In the genomic region with DNA sequence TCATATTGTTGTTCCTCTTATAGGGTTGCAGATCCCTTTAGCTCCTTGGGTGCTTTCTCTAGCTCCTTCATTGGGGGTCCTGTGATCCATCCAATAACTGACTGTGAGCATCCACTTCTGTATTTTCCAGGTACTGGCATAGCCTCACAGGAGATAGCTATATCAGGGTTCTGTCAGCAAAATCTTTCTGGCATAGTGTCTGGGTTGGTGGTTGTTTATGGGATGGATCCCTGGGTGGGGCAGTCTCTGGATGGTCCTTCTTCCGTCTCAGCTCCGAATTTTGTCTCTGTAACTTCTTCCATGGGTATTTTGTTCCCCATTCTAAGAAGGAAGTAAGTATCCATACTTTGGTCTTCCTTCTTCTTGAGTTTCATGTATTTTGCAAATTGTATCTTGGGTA, we compare ENCODE assay signal across 3 mouse cellular contexts. TPM values are rescaled to one million over a fixed set of nuclear protein-coding genes. Genes with fewer than 3 reads are reported as not detected.
DNase-seq lines count a peak whose midpoint lies in the region; TF ChIP-seq lines count a peak whose summit lies in the region.
"Not testable (repeated sequence)": the region's sequence is repeated elsewhere in the genome, so short reads cannot be mapped to it uniquely, and the experiment has no call there.

No protein-coding gene starts in this region.

- DNase-seq in heart, adult 11 months, result peak; percentile 92
- DNase-seq in lung, postnatal 36 days, result peak; percentile 6

- TF ChIP-seq CTCF in bone marrow macrophage, adult 2 months (IDR thresholded peaks at IDR 0.05; ENCODE audit: low read depth, low read length), result not testable (repeated sequence)

- not testable (repeated sequence) for H3K4me3 ChIP-seq in bone marrow macrophage, adult 2 months (ENCODE audit: insufficient read depth, low read length)

- TF ChIP-seq POLR2A in bone marrow macrophage, adult 2 months (IDR thresholded peaks at IDR 0.05; ENCODE audit: borderline replicate concordance, low read depth, low read length), result not testable (repeated sequence)

- H3K4me1 ChIP-seq in bone marrow macrophage, adult 2 months (ENCODE audit: control insufficient read depth, insufficient read depth, low read length), result not testable (repeated sequence)

- H3K27ac ChIP-seq in bone marrow macrophage, adult 2 months (ENCODE audit: insufficient read depth, low read depth, low read length), result peak overlapping the region; percentile 28

RNA-seq across cellular contexts. Expression of a gene that starts 38.9 kb away (rescaled TPM):
- polyA plus RNA-seq in bone marrow macrophage, adult 2 months (2012; ENCODE audit: insufficient read depth, insufficient read length, missing spikeins), result 18.5 and 21.8 TPM in 2 replicates
